Mouse (Mus musculus): ENCODE results near the gene Tnfsf13. TPM values are rescaled to one million over a fixed set of nuclear protein-coding genes. Genes with fewer than 3 reads are reported as not detected.

Gene Tnfsf13
- total RNA-seq, 1 experiment, result 8.6 TPM

DNA sequence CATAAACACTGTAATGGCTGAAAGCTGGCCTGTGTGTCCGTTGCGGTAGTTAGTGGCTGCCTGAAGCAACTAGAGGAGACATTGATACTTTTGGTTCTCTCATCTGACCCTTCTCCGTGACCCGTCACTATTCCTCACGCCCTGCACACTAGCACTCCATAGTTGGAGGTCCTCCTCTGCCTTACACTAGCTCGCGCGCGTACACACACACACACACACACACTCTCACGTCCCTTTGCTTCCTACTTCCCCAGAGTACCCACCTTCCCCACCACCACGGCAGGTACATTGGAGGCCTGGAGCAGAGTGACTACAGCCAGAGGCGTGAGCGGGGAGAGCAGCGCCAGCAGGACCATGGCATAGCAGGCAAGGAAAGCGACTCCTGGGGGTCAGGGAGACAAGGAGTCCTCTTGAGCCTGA is 28.1 kb downstream of the Tnfsf13 start:
- Histone ChIP-seq H3K4me1 (ENCODE audit: control insufficient read depth in 2 of 2, insufficient read depth in 2 of 2, low read length in 2 of 2, poor library complexity in 1 of 2) (peaks cover 3 to 14% of the 10 kb centered on the region in 2 experiments; a peak in 3 of 4 replicates), H3K9ac (ENCODE audit: insufficient read depth, low read depth, low read length, poor library complexity, severe bottlenecking) (peak overlapping the region; percentile 35; the same call in 1 of the 2 replicates), H3K36me3 (ENCODE audit: control insufficient read depth, insufficient read depth, low read length, poor library complexity, severe bottlenecking) (peaks cover 31% of the 10 kb centered on the region), H3K9me3 (ENCODE audit: control insufficient read depth, insufficient read depth, low read depth, low read length) (no peaks in the 10 kb centered on the region), H3K4me3 (ENCODE audit: insufficient read depth in 1 of 2, low read depth in 1 of 2, low read length in 2 of 2, poor library complexity in 1 of 2, severe bottlenecking in 1 of 2) (peak overlapping the region; percentile 50 to 76; a peak in 3 of 4 replicates), H3K27ac (ENCODE audit: insufficient read depth, low read depth, low read length, poor library complexity, severe bottlenecking) (peak overlapping the region; percentile 52)
- DNase-seq (ENCODE audit: low read depth, low spot score), result no peak
- in situ Hi-C loops (cut with MboI; ENCODE audit: low sequenced_read_pairs in 2 of 2, unreplicated experiment in 2 of 2), result loop anchor here in 1 of 2 experiments (10.0 kb wide), 1 partner anchor 57 kb away; no protein-coding TSS in a partner anchor
- TF ChIP-seq ZC3H11A (IDR thresholded peaks at IDR 0.05; ENCODE audit: borderline replicate concordance, low read depth, low read length) (no peak), CHD2 (IDR thresholded peaks at IDR 0.05; ENCODE audit: low read depth, low read length) (no peak), ZNF384 (IDR thresholded peaks at IDR 0.05; ENCODE audit: low read depth, low read length) (no peak), HCFC1 (IDR thresholded peaks at IDR 0.05; ENCODE audit: borderline replicate concordance, insufficient read depth, low read length) (no peak), MAFK (IDR thresholded peaks at IDR 0.05; ENCODE audit: insufficient read depth, low read depth, low read length) (no peak)

DNA sequence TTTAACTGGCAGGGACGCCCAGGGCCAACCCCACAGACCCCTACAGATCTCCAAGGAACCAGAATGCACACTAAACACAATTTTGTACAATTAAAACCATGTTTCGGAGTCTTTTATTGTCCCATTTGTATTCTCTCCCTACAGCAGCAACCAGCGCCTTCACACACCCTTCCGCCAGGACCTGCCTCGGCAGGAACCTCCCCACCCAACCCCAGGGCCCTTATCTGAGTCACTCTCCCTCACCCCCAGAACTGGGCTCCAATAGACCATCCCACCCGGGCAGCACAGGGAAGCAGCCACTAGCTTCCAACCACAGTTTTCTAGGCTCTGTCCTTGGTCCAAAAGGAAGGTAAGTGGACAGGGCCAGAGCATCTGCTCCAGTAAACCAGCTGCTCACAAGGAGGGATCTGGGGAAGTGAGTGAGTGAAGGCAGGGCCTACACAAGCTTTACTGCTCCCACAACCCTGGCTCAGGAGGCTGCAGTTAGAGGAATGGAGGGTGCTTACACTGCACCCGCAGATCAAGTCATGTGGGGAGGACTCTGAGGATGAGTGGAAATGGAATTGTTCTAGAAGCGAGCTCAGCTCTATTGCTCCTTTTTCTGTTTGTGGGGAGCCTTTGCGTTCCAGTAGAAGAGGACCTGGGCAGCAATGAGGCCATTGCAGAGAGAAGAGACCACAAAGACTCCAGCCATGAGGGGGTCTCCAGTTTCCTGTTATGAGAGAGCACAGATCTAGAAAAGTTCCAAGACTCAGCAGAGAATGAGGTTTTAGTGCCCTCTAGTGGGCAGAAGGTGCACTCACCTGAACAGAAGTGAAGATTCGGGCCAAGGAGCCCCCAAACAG is 28.7 kb downstream of the Tnfsf13 start:
- H3K9ac ChIP-seq (ENCODE audit: insufficient read depth, low read depth, low read length, poor library complexity, severe bottlenecking), result peak overlapping the region; percentile 81; the same call in 1 of the 2 replicates
- TF ChIP-seq CHD2 (IDR thresholded peaks at IDR 0.05; ENCODE audit: low read depth, low read length), result no peak
- TF ChIP-seq ZC3H11A (IDR thresholded peaks at IDR 0.05; ENCODE audit: borderline replicate concordance, low read depth, low read length), result peak; percentile 17; the same call in 1 of the 2 replicates
- peaks cover 37% of the 10 kb centered on the region for H3K36me3 ChIP-seq (ENCODE audit: control insufficient read depth, insufficient read depth, low read length, poor library complexity, severe bottlenecking)
- H3K9me3 ChIP-seq (ENCODE audit: control insufficient read depth, insufficient read depth, low read depth, low read length), result no peaks in the 10 kb centered on the region
- no peak for DNase-seq (ENCODE audit: low read depth, low spot score)
- peaks cover 3 to 14% of the 10 kb centered on the region in 2 experiments; a peak in 3 of 4 replicates for H3K4me1 ChIP-seq (ENCODE audit: control insufficient read depth in 2 of 2, insufficient read depth in 2 of 2, low read length in 2 of 2, poor library complexity in 1 of 2)
- H3K4me3 ChIP-seq (ENCODE audit: insufficient read depth in 1 of 2, low read depth in 1 of 2, low read length in 2 of 2, poor library complexity in 1 of 2, severe bottlenecking in 1 of 2), result peak overlapping the region; percentile 71 to 76; a peak in 3 of 4 replicates
- H3K27ac ChIP-seq (ENCODE audit: insufficient read depth, low read depth, low read length, poor library complexity, severe bottlenecking), result peak overlapping the region; percentile 88
- in situ Hi-C loops (cut with MboI; ENCODE audit: low sequenced_read_pairs in 2 of 2, unreplicated experiment in 2 of 2), result loop anchor here in 1 of 2 experiments (10.0 kb wide), 1 partner anchor 58 kb away; no protein-coding TSS in a partner anchor

DNA sequence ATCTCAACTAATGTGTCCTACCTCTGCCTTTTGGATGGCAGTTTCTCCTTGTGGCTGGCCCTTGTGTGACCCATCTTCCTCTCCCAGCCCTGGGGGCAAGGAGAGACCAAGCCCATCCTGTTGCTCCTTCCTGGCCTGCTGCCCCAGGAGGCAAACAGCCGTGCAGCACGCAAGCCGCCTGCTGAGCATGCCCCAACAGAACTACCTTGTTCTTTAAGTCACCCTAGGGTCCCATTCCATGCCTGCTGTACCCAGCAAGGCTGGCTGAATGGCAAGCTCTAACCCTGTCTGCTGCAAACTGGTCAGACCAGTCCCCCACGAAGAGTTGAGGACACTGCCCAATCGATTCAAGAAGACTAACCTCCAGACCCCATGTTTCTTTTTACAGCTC is 29.5 kb downstream of the Tnfsf13 start:
- peak overlapping the region; percentile 88; the same call in 1 of the 2 replicates for H3K27ac ChIP-seq (ENCODE audit: insufficient read depth, low read depth, low read length, poor library complexity, severe bottlenecking)
- H3K9ac ChIP-seq (ENCODE audit: insufficient read depth, low read depth, low read length, poor library complexity, severe bottlenecking), result peak overlapping the region; percentile 81
- peak overlapping the region; percentile 71 to 76 for H3K4me3 ChIP-seq (ENCODE audit: insufficient read depth in 1 of 2, low read depth in 1 of 2, low read length in 2 of 2, poor library complexity in 1 of 2, severe bottlenecking in 1 of 2)
- TF ChIP-seq ZC3H11A (IDR thresholded peaks at IDR 0.05; ENCODE audit: borderline replicate concordance, low read depth, low read length), result no peak
- no peak for TF ChIP-seq HCFC1 (IDR thresholded peaks at IDR 0.05; ENCODE audit: borderline replicate concordance, insufficient read depth, low read length)
- no peak for TF ChIP-seq MAFK (IDR thresholded peaks at IDR 0.05; ENCODE audit: insufficient read depth, low read depth, low read length)
- no peak for TF ChIP-seq CHD2 (IDR thresholded peaks at IDR 0.05; ENCODE audit: low read depth, low read length)
- TF ChIP-seq ZNF384 (IDR thresholded peaks at IDR 0.05; ENCODE audit: low read depth, low read length), result no peak
- in situ Hi-C loops (cut with MboI; ENCODE audit: low sequenced_read_pairs in 2 of 2, unreplicated experiment in 2 of 2), result loop anchor here in 1 of 2 experiments (10.0 kb wide), 1 partner anchor 59 kb away; no protein-coding TSS in a partner anchor
- no peak for DNase-seq (ENCODE audit: low read depth, low spot score)
- no peaks in the 10 kb centered on the region for H3K9me3 ChIP-seq (ENCODE audit: control insufficient read depth, insufficient read depth, low read depth, low read length)
- H3K4me1 ChIP-seq (ENCODE audit: control insufficient read depth in 2 of 2, insufficient read depth in 2 of 2, low read length in 2 of 2, poor library complexity in 1 of 2), result peaks cover 3 to 14% of the 10 kb centered on the region in 2 experiments; a peak in 3 of 4 replicates
- peaks cover 44% of the 10 kb centered on the region for H3K36me3 ChIP-seq (ENCODE audit: control insufficient read depth, insufficient read depth, low read length, poor library complexity, severe bottlenecking)

DNA sequence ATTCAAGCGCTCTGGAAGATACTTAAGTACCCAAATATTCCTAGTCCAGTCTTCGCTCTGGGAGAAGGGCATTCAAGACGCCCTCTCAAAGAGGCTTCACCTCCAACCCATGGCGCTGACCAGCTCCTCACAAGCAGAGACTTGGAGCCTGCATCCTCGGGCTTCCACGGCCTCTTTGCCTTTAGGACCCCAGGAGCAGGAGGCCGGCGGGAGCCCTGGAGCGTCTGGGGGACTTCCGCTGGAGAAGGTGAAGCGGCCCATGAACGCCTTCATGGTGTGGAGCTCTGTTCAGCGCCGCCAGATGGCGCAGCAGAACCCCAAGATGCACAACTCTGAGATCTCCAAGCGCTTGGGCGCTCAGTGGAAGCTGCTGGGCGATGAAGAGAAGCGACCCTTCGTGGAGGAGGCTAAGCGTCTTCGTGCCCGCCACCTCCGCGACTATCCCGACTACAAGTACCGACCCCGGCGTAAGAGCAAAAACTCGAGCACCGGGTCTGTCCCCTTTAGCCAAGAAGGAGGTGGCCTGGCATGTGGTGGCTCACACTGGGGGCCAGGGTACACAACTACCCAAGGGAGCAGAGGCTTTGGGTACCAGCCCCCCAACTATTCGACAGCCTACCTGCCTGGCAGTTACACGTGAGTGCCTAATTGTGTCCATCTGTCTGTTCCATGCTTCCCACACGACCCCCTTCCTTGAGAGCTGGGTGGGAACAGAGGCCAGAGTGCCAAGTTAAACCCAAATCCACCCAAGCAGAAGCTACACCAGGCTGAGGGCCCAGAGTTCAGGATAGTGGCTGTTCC is 30.1 kb downstream of the Tnfsf13 start, which contains the start of gene Sox15:
TSS of gene Sox15 (plus strand) at position 51 of the 801 bp plus-strand sequence.
- Histone ChIP-seq H3K4me1 (ENCODE audit: control insufficient read depth in 2 of 2, insufficient read depth in 2 of 2, low read length in 2 of 2, poor library complexity in 1 of 2) (peaks cover 3 to 17% of the 10 kb centered on the region in 2 experiments; a peak in 3 of 4 replicates), H3K9ac (ENCODE audit: insufficient read depth, low read depth, low read length, poor library complexity, severe bottlenecking) (peak within 1 kb of the TSS; percentile 81), H3K4me3 (ENCODE audit: insufficient read depth in 1 of 2, low read depth in 1 of 2, low read length in 2 of 2, poor library complexity in 1 of 2, severe bottlenecking in 1 of 2) (peak within 1 kb of the TSS; percentile 71 to 76), H3K36me3 (ENCODE audit: control insufficient read depth, insufficient read depth, low read length, poor library complexity, severe bottlenecking) (peaks cover 50% of the 10 kb centered on the region), H3K9me3 (ENCODE audit: control insufficient read depth, insufficient read depth, low read depth, low read length) (no peaks in the 10 kb centered on the region), H3K27ac (ENCODE audit: insufficient read depth, low read depth, low read length, poor library complexity, severe bottlenecking) (peak within 1 kb of the TSS; percentile 88)
- in situ Hi-C loops (cut with MboI; ENCODE audit: low sequenced_read_pairs in 2 of 2, unreplicated experiment in 2 of 2), result loop anchor here in 1 of 2 experiments (10.0 kb wide), 1 partner anchor 59 kb away; no protein-coding TSS in a partner anchor
- DNase-seq (ENCODE audit: low read depth, low spot score), result no peak
- TF ChIP-seq CHD2 (IDR thresholded peaks at IDR 0.05; ENCODE audit: low read depth, low read length) (no peak), MAFK (IDR thresholded peaks at IDR 0.05; ENCODE audit: insufficient read depth, low read depth, low read length) (no peak), HCFC1 (IDR thresholded peaks at IDR 0.05; ENCODE audit: borderline replicate concordance, insufficient read depth, low read length) (no peak), ZC3H11A (IDR thresholded peaks at IDR 0.05; ENCODE audit: borderline replicate concordance, low read depth, low read length) (0 out of 2 replicates have a peak, but pooled peaks have one; percentile 3), ZNF384 (IDR thresholded peaks at IDR 0.05; ENCODE audit: low read depth, low read length) (no peak)
